Mouse (Mus musculus) forebrain, embryonic 10.5 days (tissue): Measurements from ENCODE around the gene Spef1. TPM values are rescaled to one million over a fixed set of nuclear protein-coding genes. Genes with fewer than 3 reads are reported as not detected.
A peak's percentile ranks its signal among the peaks of the same experiment; 100 is the strongest.

Experiments used
- DNase-seq: peaks from one replicate; pipeline ENCODE4 v3.0.0-alpha.2; 2017; ENCODE audit warnings: low spot score; ENCODE audit errors: extremely low spot score
- H3K27ac ChIP-seq: fragments of 300-500 bp; sonication (generic); 2 replicates; pipeline ENCODE4 v1.5.1; 2016; ENCODE audit warnings: mild to moderate bottlenecking
- H3K27me3 ChIP-seq: fragments of 300-500 bp; sonication (generic); 2 replicates; pipeline ENCODE4 v1.6.1; 2016; ENCODE audit warnings: mild to moderate bottlenecking; ENCODE audit not compliant: poor library complexity, severe bottlenecking
- H3K36me3 ChIP-seq: fragments of 300-500 bp; sonication (generic); replicated peaks from 2 replicates; pipeline ENCODE4 v1.6.1; 2016; ENCODE audit warnings: mild to moderate bottlenecking, moderate library complexity
- H3K4me1 ChIP-seq: fragments of 300-500 bp; sonication (generic); 2 replicates; pipeline ENCODE4 v1.6.1; 2016
- H3K4me3 ChIP-seq: fragments of 300-500 bp; sonication (generic); 2 replicates; pipeline ENCODE4 v1.5.1; 2016; ENCODE audit warnings: mild to moderate bottlenecking, moderate library complexity
- H3K9me3 ChIP-seq: fragments of 300-500 bp; sonication (generic); 2 replicates; pipeline ENCODE4 v1.6.1; 2016; ENCODE audit warnings: mild to moderate bottlenecking, moderate library complexity
- WGBS: fragments of 180-500 bp; shearing (Covaris S2); methylation state at CpG from one replicate; pipeline ENCODE4 v1.1.7; 2016; 5-methylcytosine and 5-hydroxymethylcytosine counted together
- polyA plus RNA-seq: library from polyadenylated mRNA; unstranded; fragments of >200 nt; fragmentation: Nextera tagmentation; extraction: Ambion mirVana; gene quantifications from 2 replicates; pipeline ENCODE4 v1.2.1, GENCODE M21; 2016

Gene Spef1
- polyA plus RNA-seq, 1 experiment from 2014 or later, result 4.6 TPM

- 84% methylated on average over 4 of the region's 4 CpGs for WGBS
- no peak for DNase-seq
- Histone ChIP-seq H3K4me3 (no peak overlapping the region), H3K27me3 (no peaks in the 10 kb centered on the region), H3K9me3 (no peaks in the 10 kb centered on the region), H3K27ac (no peak overlapping the region), H3K36me3 (no peaks in the 10 kb centered on the region), H3K4me1 (no peaks in the 10 kb centered on the region)
Measured at GRCm38 (mm10) chr2:131220030-131220429, 32.9 kb upstream of the Spef1 start.

GRCm38 (mm10) chr2:131215941-131216858 lies 29.1 kb upstream of the Spef1 start:
- Histone ChIP-seq H3K36me3 (peaks cover 15% of the 10 kb centered on the region), H3K4me3 (no peak overlapping the region), H3K9me3 (no peaks in the 10 kb centered on the region), H3K4me1 (peaks cover 17% of the 10 kb centered on the region), H3K27me3 (no peaks in the 10 kb centered on the region), H3K27ac (no peak overlapping the region)
- WGBS, result 88% methylated on average over 7 of the region's 7 CpGs
- DNase-seq, result no peak

GRCm38 (mm10) chr2:131213773-131214172 lies 26.7 kb upstream of the Spef1 start:
- peaks cover 36% of the 10 kb centered on the region for H3K4me1 ChIP-seq
- H3K27ac ChIP-seq, result peak overlapping the region; percentile 56
- no peak overlapping the region for H3K4me3 ChIP-seq
- H3K36me3 ChIP-seq, result peaks cover 15% of the 10 kb centered on the region
- H3K27me3 ChIP-seq, result no peaks in the 10 kb centered on the region
- WGBS, result 85% methylated on average over 7 of the region's 7 CpGs
- no peaks in the 10 kb centered on the region for H3K9me3 ChIP-seq
- DNase-seq, result no peak

- no peak for DNase-seq
- H3K4me3 ChIP-seq, result peak overlapping the region; percentile 64
- no peaks in the 10 kb centered on the region for H3K9me3 ChIP-seq
- H3K27me3 ChIP-seq, result no peaks in the 10 kb centered on the region
- WGBS, result 78% methylated on average over 9 of the region's 9 CpGs
- peak overlapping the region; percentile 90 for H3K27ac ChIP-seq
- peaks cover 36% of the 10 kb centered on the region for H3K4me1 ChIP-seq
- H3K36me3 ChIP-seq, result peaks cover 15% of the 10 kb centered on the region
Measured at GRCm38 (mm10) chr2:131211026-131211615, 24.0 kb upstream of the Spef1 start.

GRCm38 (mm10) chr2:131209969-131210792 lies 23.1 kb upstream of the Spef1 start:
- Histone ChIP-seq H3K9me3 (no peaks in the 10 kb centered on the region), H3K36me3 (peaks cover 15% of the 10 kb centered on the region), H3K4me3 (peak overlapping the region; percentile 64), H3K4me1 (peaks cover 36% of the 10 kb centered on the region), H3K27me3 (no peaks in the 10 kb centered on the region), H3K27ac (peak overlapping the region; percentile 90)
- peak; percentile 95 for DNase-seq
- WGBS, result 3% methylated on average over 50 of the region's 50 CpGs

- DNase-seq, result no peak
- 78% methylated on average over 4 of the region's 4 CpGs for WGBS
- peaks cover 15% of the 10 kb centered on the region for H3K36me3 ChIP-seq
- no peaks in the 10 kb centered on the region for H3K9me3 ChIP-seq
- H3K4me1 ChIP-seq, result peaks cover 41% of the 10 kb centered on the region
- H3K27me3 ChIP-seq, result no peaks in the 10 kb centered on the region
- peak overlapping the region; percentile 90 for H3K27ac ChIP-seq
- peak overlapping the region; percentile 64 for H3K4me3 ChIP-seq
Measured at GRCm38 (mm10) chr2:131209125-131209795, 22.2 kb upstream of the Spef1 start.

GRCm38 (mm10) chr2:131208356-131208755 lies 21.3 kb upstream of the Spef1 start:
- no peak overlapping the region for H3K4me3 ChIP-seq
- peaks cover 36% of the 10 kb centered on the region for H3K4me1 ChIP-seq
- no peaks in the 10 kb centered on the region for H3K27me3 ChIP-seq
- peaks cover 12% of the 10 kb centered on the region for H3K36me3 ChIP-seq
- 93% methylated on average over 2 of the region's 2 CpGs for WGBS
- no peaks in the 10 kb centered on the region for H3K9me3 ChIP-seq
- DNase-seq, result no peak
- no peak overlapping the region for H3K27ac ChIP-seq

- no peak within 1 kb of the TSS for H3K27ac ChIP-seq
- 87% methylated on average over 4 of the region's 4 CpGs for WGBS
- no peak for DNase-seq
- H3K4me1 ChIP-seq, result peaks cover 26% of the 10 kb centered on the region
- no peak within 1 kb of the TSS for H3K4me3 ChIP-seq
- H3K27me3 ChIP-seq, result no peaks in the 10 kb centered on the region
- no peaks in the 10 kb centered on the region for H3K36me3 ChIP-seq
- H3K9me3 ChIP-seq, result no peaks in the 10 kb centered on the region
Measured at GRCm38 (mm10) chr2:131206778-131207177, 19.7 kb upstream of the Spef1 start, which contains the start of gene Ap5s1. Gene Ap5s1 (plus strand): TSS chr2:131207078.

GRCm38 (mm10) chr2:131205521-131206182 lies 18.6 kb upstream of the Spef1 start:
- WGBS, result 88% methylated on average over 8 of the region's 8 CpGs
- Histone ChIP-seq H3K36me3 (peaks cover 9% of the 10 kb centered on the region), H3K4me1 (peaks cover 18% of the 10 kb centered on the region), H3K27me3 (no peaks in the 10 kb centered on the region), H3K27ac (0 out of 2 replicates have a peak overlapping the region, but pooled peaks have one; percentile 66), H3K4me3 (no peak overlapping the region), H3K9me3 (no peaks in the 10 kb centered on the region)
- DNase-seq, result no peak

- Histone ChIP-seq H3K27me3 (no peaks in the 10 kb centered on the region), H3K27ac (peak overlapping the region; percentile 66), H3K9me3 (no peaks in the 10 kb centered on the region), H3K36me3 (peaks cover 21% of the 10 kb centered on the region), H3K4me3 (no peak overlapping the region), H3K4me1 (peaks cover 10% of the 10 kb centered on the region)
- no peak for DNase-seq
- WGBS, result 62% methylated on average over 7 of the region's 7 CpGs
Measured at GRCm38 (mm10) chr2:131204410-131204981, 17.4 kb upstream of the Spef1 start.

- Histone ChIP-seq H3K4me1 (peaks cover 5% of the 10 kb centered on the region), H3K36me3 (peaks cover 26% of the 10 kb centered on the region), H3K27ac (no peak overlapping the region), H3K9me3 (no peaks in the 10 kb centered on the region), H3K27me3 (no peaks in the 10 kb centered on the region), H3K4me3 (no peak overlapping the region)
- no peak for DNase-seq
- 94% methylated on average over 6 of the region's 6 CpGs for WGBS
Measured at GRCm38 (mm10) chr2:131203816-131204409, 16.8 kb upstream of the Spef1 start.
